Mouse (Mus musculus) bone marrow, adult 2 months (tissue): ENCODE results near the gene Caml.

Experiments used
- CTCF ChIP-seq: fragments of 200-500 bp; IDR thresholded peaks from 2 replicates; pipeline ENCODE4 v1.5.1; 2011; ENCODE audit warnings: low read length, control low read depth; ENCODE audit not compliant: control insufficient read depth, insufficient read depth
- POLR2A ChIP-seq: fragments of 200-500 bp; IDR thresholded peaks from 2 replicates; pipeline ENCODE4 v1.6.1; 2011; ENCODE audit warnings: low read depth, mild to moderate bottlenecking, control low read depth, low read length, borderline replicate concordance; ENCODE audit not compliant: control insufficient read depth

DNA sequence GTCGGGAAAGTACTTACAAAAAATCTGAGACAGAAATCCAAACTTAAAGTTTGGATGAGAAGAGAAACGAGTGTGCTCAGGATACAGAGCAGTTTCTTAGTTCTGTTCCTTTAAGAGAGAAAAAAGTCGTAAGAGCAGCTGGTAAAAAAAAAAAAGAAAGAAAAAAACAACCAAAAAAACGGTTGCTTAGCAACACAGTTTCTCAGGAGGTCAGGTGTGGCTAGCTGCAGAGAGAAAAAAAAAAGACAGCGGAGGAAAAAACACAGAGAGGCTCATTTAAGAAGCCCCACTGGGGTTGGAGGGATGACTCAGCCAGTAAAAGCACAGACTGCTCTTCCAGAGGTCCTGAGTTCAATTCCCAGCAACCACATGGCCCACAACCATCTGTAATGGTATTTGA, 48.5 kb upstream of the Caml start:
- TF ChIP-seq CTCF, result no peak
- TF ChIP-seq POLR2A, result no peak
